Mouse (Mus musculus): Measurements from ENCODE around the gene Wdr48. TPM values are rescaled to one million over a fixed set of nuclear protein-coding genes. Genes with fewer than 3 reads are reported as not detected.

Wdr48 gene
- polyA plus RNA-seq, 1 experiment, result 47.3 TPM

- TF ChIP-seq CTCF (IDR thresholded peaks at IDR 0.05; ENCODE audit: insufficient read depth, low read length), result peak; percentile 68
- TF ChIP-seq POLR2A (IDR thresholded peaks at IDR 0.05; ENCODE audit: borderline replicate concordance, extremely low read depth, low read depth, low read length), result no peak
- peak overlapping the region; percentile 15 for H3K4me3 ChIP-seq (replicated peaks; ENCODE audit: extremely low read depth, low read depth, low read length)
- 0 out of 2 replicates have a peak, but pooled peaks cover 2% of the 10 kb centered on the region for H3K4me1 ChIP-seq (ENCODE audit: control insufficient read depth, insufficient read depth, low read length)
- 22% methylated on average over 21 of the region's 21 CpGs for WGBS
- peak; percentile 81 for DNase-seq
Measured at GRCm38 (mm10) chr9:119962987-119963667, 68.4 kb downstream of the Wdr48 start.

- TF ChIP-seq CTCF (IDR thresholded peaks at IDR 0.05; ENCODE audit: insufficient read depth, low read length), result no peak
- 0 out of 2 replicates have a peak, but pooled peaks have one; percentile 26 for TF ChIP-seq POLR2A (IDR thresholded peaks at IDR 0.05; ENCODE audit: borderline replicate concordance, extremely low read depth, low read depth, low read length)
- Histone ChIP-seq H3K4me1 (ENCODE audit: control insufficient read depth, insufficient read depth, low read length) (0 out of 2 replicates have a peak, but pooled peaks cover 2% of the 10 kb centered on the region), H3K4me3 (replicated peaks; ENCODE audit: extremely low read depth, low read depth, low read length) (peak overlapping the region; percentile 52)
- 53% methylated on average over 3 of the region's 3 CpGs for WGBS
- peak; percentile 34 for DNase-seq
Measured at GRCm38 (mm10) chr9:119964206-119964605, 69.5 kb downstream of the Wdr48 start.

GRCm38 (mm10) chr9:119965186-119965585 is 70.5 kb downstream of the Wdr48 start:
- peaks cover 4% of the 10 kb centered on the region for H3K4me1 ChIP-seq (ENCODE audit: control insufficient read depth, insufficient read depth, low read length)
- TF ChIP-seq CTCF (IDR thresholded peaks at IDR 0.05; ENCODE audit: insufficient read depth, low read length), result no peak
- TF ChIP-seq POLR2A (IDR thresholded peaks at IDR 0.05; ENCODE audit: borderline replicate concordance, extremely low read depth, low read depth, low read length), result no peak
- DNase-seq, result no peak
- WGBS, result 64% methylated on average over 3 of the region's 3 CpGs
- H3K4me3 ChIP-seq (replicated peaks; ENCODE audit: extremely low read depth, low read depth, low read length), result no peak overlapping the region

- WGBS, result 89% methylated on average over 26 of the region's 26 CpGs
- Histone ChIP-seq H3K4me1 (ENCODE audit: control insufficient read depth, insufficient read depth, low read length) (peaks cover 13% of the 10 kb centered on the region), H3K4me3 (replicated peaks; ENCODE audit: extremely low read depth, low read depth, low read length) (no peak overlapping the region)
- DNase-seq, result no peak
- no peak for TF ChIP-seq POLR2A (IDR thresholded peaks at IDR 0.05; ENCODE audit: borderline replicate concordance, extremely low read depth, low read depth, low read length)
- TF ChIP-seq CTCF (IDR thresholded peaks at IDR 0.05; ENCODE audit: insufficient read depth, low read length), result no peak
Measured at GRCm38 (mm10) chr9:119966221-119966910, 71.7 kb downstream of the Wdr48 start.

- Histone ChIP-seq H3K4me3 (replicated peaks; ENCODE audit: extremely low read depth, low read depth, low read length) (no peak overlapping the region), H3K4me1 (ENCODE audit: control insufficient read depth, insufficient read depth, low read length) (peaks cover 10% of the 10 kb centered on the region)
- TF ChIP-seq POLR2A (IDR thresholded peaks at IDR 0.05; ENCODE audit: borderline replicate concordance, extremely low read depth, low read depth, low read length) (no peak), CTCF (IDR thresholded peaks at IDR 0.05; ENCODE audit: insufficient read depth, low read length) (no peak)
- 71% methylated on average over 7 of the region's 7 CpGs for WGBS
- DNase-seq, result no peak
Measured at GRCm38 (mm10) chr9:119969811-119970210, 75.1 kb downstream of the Wdr48 start.

- TF ChIP-seq POLR2A (IDR thresholded peaks at IDR 0.05; ENCODE audit: borderline replicate concordance, extremely low read depth, low read depth, low read length), result no peak
- TF ChIP-seq CTCF (IDR thresholded peaks at IDR 0.05; ENCODE audit: insufficient read depth, low read length), result peak; percentile 40; the same call in 1 of the 2 replicates
- Histone ChIP-seq H3K4me3 (replicated peaks; ENCODE audit: extremely low read depth, low read depth, low read length) (no peak overlapping the region), H3K4me1 (ENCODE audit: control insufficient read depth, insufficient read depth, low read length) (peaks cover 10% of the 10 kb centered on the region)
- 29% methylated on average over 6 of the region's 6 CpGs for WGBS
- peak; percentile 62 for DNase-seq
Measured at GRCm38 (mm10) chr9:119970221-119970620, 75.5 kb downstream of the Wdr48 start.

- no peak overlapping the region for H3K4me3 ChIP-seq (replicated peaks; ENCODE audit: extremely low read depth, low read depth, low read length)
- 68% methylated on average over 7 of the region's 7 CpGs for WGBS
- no peak for TF ChIP-seq POLR2A (IDR thresholded peaks at IDR 0.05; ENCODE audit: borderline replicate concordance, extremely low read depth, low read depth, low read length)
- no peak for TF ChIP-seq CTCF (IDR thresholded peaks at IDR 0.05; ENCODE audit: insufficient read depth, low read length)
- DNase-seq, result no peak
- H3K4me1 ChIP-seq (ENCODE audit: control insufficient read depth, insufficient read depth, low read length), result peaks cover 10% of the 10 kb centered on the region
Measured at GRCm38 (mm10) chr9:119970763-119971656, 76.3 kb downstream of the Wdr48 start.

GRCm38 (mm10) chr9:119972166-119972565 is 77.5 kb downstream of the Wdr48 start:
- WGBS, result 79% methylated on average over 10 of the region's 10 CpGs
- no peak overlapping the region for H3K4me3 ChIP-seq (replicated peaks; ENCODE audit: extremely low read depth, low read depth, low read length)
- TF ChIP-seq CTCF (IDR thresholded peaks at IDR 0.05; ENCODE audit: insufficient read depth, low read length), result no peak
- TF ChIP-seq POLR2A (IDR thresholded peaks at IDR 0.05; ENCODE audit: borderline replicate concordance, extremely low read depth, low read depth, low read length), result no peak

GRCm38 (mm10) chr9:119972582-119972981 is 77.9 kb downstream of the Wdr48 start:
- WGBS, result 68% methylated on average over 12 of the region's 12 CpGs
- DNase-seq, result no peak

More at GRCm38 (mm10) chr9:119972166-119972565, 77.5 kb downstream of the Wdr48 start:
- peaks cover 17% of the 10 kb centered on the region for H3K4me1 ChIP-seq (ENCODE audit: control insufficient read depth, insufficient read depth, low read length)
- DNase-seq, result no peak

More at GRCm38 (mm10) chr9:119972582-119972981, 77.9 kb downstream of the Wdr48 start:
- Histone ChIP-seq H3K4me3 (replicated peaks; ENCODE audit: extremely low read depth, low read depth, low read length) (no peak overlapping the region), H3K4me1 (ENCODE audit: control insufficient read depth, insufficient read depth, low read length) (peaks cover 21% of the 10 kb centered on the region)
- TF ChIP-seq CTCF (IDR thresholded peaks at IDR 0.05; ENCODE audit: insufficient read depth, low read length) (no peak), POLR2A (IDR thresholded peaks at IDR 0.05; ENCODE audit: borderline replicate concordance, extremely low read depth, low read depth, low read length) (no peak)

Data from lung, adult 2 months (tissue).